Mouse (Mus musculus): ENCODE measurements around the gene Vmn1r9. TPM values are rescaled to one million over a fixed set of nuclear protein-coding genes. Genes with fewer than 3 reads are reported as not detected.

Vmn1r9 gene
- total and polyA plus RNA-seq, 2 experiments = not detected

DNA sequence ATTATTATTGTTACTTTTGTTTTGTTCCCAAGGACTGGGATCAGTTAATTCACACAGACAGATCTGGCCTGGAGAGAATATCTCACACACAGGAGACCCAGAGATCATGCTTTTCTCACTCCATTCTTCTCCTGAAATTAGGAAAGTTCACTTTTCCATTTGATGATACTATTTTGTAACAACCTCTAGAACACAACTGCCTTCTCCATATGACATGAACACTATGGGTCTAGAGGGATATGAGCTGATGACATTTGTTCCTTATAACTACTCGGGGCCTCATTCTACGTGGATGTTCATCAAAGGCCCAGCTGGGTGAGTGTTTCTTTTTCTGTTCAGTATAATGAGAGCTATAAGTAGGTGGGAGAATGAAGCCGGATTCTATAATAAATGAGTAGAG lies 42.6 kb downstream of the Vmn1r9 start, which contains the start of gene Vmn1r10:
Gene Vmn1r10 (plus strand): TSS at position 301 of the 400 bp plus-strand sequence.
- no peaks in the 10 kb centered on the region for H3K36me3 ChIP-seq (ENCODE audit: control insufficient read depth, insufficient read depth, low read length)
- no peak for DNase-seq (ENCODE audit: extremely low read depth, low read depth, low spot score)
- H3K27ac ChIP-seq (replicated peaks; ENCODE audit: insufficient read depth, low read depth, low read length) = no peak within 1 kb of the TSS
- no peaks in the 10 kb centered on the region for H3K79me2 ChIP-seq (ENCODE audit: control insufficient read depth, insufficient read depth, low read length)
- TF ChIP-seq CTCF (IDR thresholded peaks at IDR 0.05; ENCODE audit: low read depth, low read length) (no peak), POLR2A (IDR thresholded peaks at IDR 0.05; ENCODE audit: extremely low read depth, insufficient read depth, low read length) (no peak)
- no peaks in the 10 kb centered on the region for H3K4me1 ChIP-seq (ENCODE audit: control insufficient read depth, insufficient read depth, low read length)
- H3K9ac ChIP-seq (ENCODE audit: low read depth, low read length) = no peak within 1 kb of the TSS
- H3K27me3 ChIP-seq (ENCODE audit: control insufficient read depth, insufficient read depth, low read length) = no peaks in the 10 kb centered on the region
- no peak within 1 kb of the TSS for H3K4me3 ChIP-seq (ENCODE audit: insufficient read depth, low read depth, low read length)
- WGBS = 82% methylated on average over 3 of the region's 3 CpGs

Other genes with a start within 250 kb of the Vmn1r9 start
- gene Fkbp9, start 234.7 kb upstream of the Vmn1r9 start, total RNA-seq (2014; rRNA removed) = 32.2 and 35.7 TPM in 2 replicates
- 12.4 and 12.6 TPM in 2 replicates for gene Fkbp9, start 234.7 kb upstream of the Vmn1r9 start, polyA plus RNA-seq (2012; rRNA removed)
- 40.3 and 42.9 TPM in 2 replicates for gene Nt5c3, start 142.9 kb upstream of the Vmn1r9 start, total RNA-seq (2014; rRNA removed)
- 6.2 and 12.6 TPM in 2 replicates for gene Nt5c3, start 142.9 kb upstream of the Vmn1r9 start, polyA plus RNA-seq (2012; rRNA removed)
- gene Vmn1r4, start 142.8 kb upstream of the Vmn1r9 start, total RNA-seq (2014; rRNA removed) = 0.65 and 0.81 TPM in 2 replicates
- gene Vmn1r4, start 142.8 kb upstream of the Vmn1r9 start, polyA plus RNA-seq (2012; rRNA removed) = 0.06 TPM in 1 of 2 replicates, not detected in the other
- gene Vmn1r5, start 96.5 kb upstream of the Vmn1r9 start, total RNA-seq (2014; rRNA removed) = 0.09 and 0.13 TPM in 2 replicates
- gene Vmn1r5, start 96.5 kb upstream of the Vmn1r9 start, polyA plus RNA-seq (2012; rRNA removed) = not detected in 2 replicates
- gene Vmn1r6, start 69.5 kb upstream of the Vmn1r9 start, total RNA-seq (2014; rRNA removed) = 0.13 TPM in 1 of 2 replicates, not detected in the other
- gene Vmn1r6, start 69.5 kb upstream of the Vmn1r9 start, polyA plus RNA-seq (2012; rRNA removed) = not detected in 2 replicates
- gene Vmn1r7, start 41.5 kb upstream of the Vmn1r9 start, total RNA-seq (2014; rRNA removed) = not detected in 2 replicates
- gene Vmn1r7, start 41.5 kb upstream of the Vmn1r9 start, polyA plus RNA-seq (2012; rRNA removed) = not detected in 2 replicates
- not detected in 2 replicates for gene Vmn1r8, start 34.5 kb upstream of the Vmn1r9 start, total RNA-seq (2014; rRNA removed)
- gene Vmn1r8, start 34.5 kb upstream of the Vmn1r9 start, polyA plus RNA-seq (2012; rRNA removed) = not detected in 2 replicates
- gene Vmn1r10, start 42.7 kb downstream of the Vmn1r9 start, total RNA-seq (2014; rRNA removed) = not detected in 2 replicates
- not detected in 2 replicates for gene Vmn1r10, start 42.7 kb downstream of the Vmn1r9 start, polyA plus RNA-seq (2012; rRNA removed)
- not detected in 2 replicates for gene Vmn1r11, start 66.7 kb downstream of the Vmn1r9 start, total RNA-seq (2014; rRNA removed)
- not detected in 2 replicates for gene Vmn1r11, start 66.7 kb downstream of the Vmn1r9 start, polyA plus RNA-seq (2012; rRNA removed)
- gene Vmn1r12, start 90.1 kb downstream of the Vmn1r9 start, total RNA-seq (2014; rRNA removed) = not detected in 2 replicates
- gene Vmn1r12, start 90.1 kb downstream of the Vmn1r9 start, polyA plus RNA-seq (2012; rRNA removed) = not detected in 2 replicates
- gene Vmn1r13, start 136.5 kb downstream of the Vmn1r9 start, total RNA-seq (2014; rRNA removed) = not detected in 2 replicates
- not detected in 2 replicates for gene Vmn1r13, start 136.5 kb downstream of the Vmn1r9 start, polyA plus RNA-seq (2012; rRNA removed)
- gene Vmn1r14, start 164.9 kb downstream of the Vmn1r9 start, total RNA-seq (2014; rRNA removed) = not detected in 2 replicates
- not detected in 2 replicates for gene Vmn1r14, start 164.9 kb downstream of the Vmn1r9 start, polyA plus RNA-seq (2012; rRNA removed)
- not detected in 2 replicates for gene Vmn1r15, start 191.2 kb downstream of the Vmn1r9 start, total RNA-seq (2014; rRNA removed)
- not detected in 2 replicates for gene Vmn1r15, start 191.2 kb downstream of the Vmn1r9 start, polyA plus RNA-seq (2012; rRNA removed)